Comparison of ENCODE assay signal across 10 mouse cellular contexts in the genomic region with DNA sequence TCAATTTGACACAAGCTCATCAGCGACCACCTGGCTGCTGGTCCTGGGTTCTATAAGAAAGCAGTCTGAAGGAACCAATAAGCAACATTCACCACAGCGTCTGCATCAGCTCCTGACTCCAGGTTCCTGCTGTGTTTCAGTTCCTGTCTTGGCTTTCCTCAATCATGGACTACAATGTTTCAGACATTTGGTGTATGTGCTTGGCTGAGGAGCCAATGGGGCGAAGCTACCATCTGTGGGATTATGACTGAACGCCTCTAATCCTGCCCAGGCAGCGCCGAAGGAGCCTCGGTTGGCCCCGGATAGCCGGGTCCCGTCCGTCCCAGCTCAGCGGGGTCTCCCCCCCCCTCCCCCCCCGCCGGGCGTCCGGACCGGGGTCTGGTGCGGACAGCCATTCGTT. TPM values are rescaled to one million over a fixed set of nuclear protein-coding genes. Genes with fewer than 3 reads are reported as not detected.
DNase-seq lines count a peak whose midpoint lies in the region; ATAC-seq lines count a peak whose summit lies in the region.
"Had no signal": no experiment of that assay in that cellular context is flagged by ENCODE, and none has a peak within 500 bp of the region (broad histone marks: within the 10 kb centered on the region; RNA-seq: fewer than 3 reads in every experiment).

No protein-coding gene starts in this region.

- no peak overlapping the region for H3K9ac ChIP-seq in liver, embryonic 13.5 days
- no peak overlapping the region for H3K9ac ChIP-seq in midbrain, embryonic 11.5 days (ENCODE audit: low read length)
- H3K9ac ChIP-seq: embryonic facial prominence, embryonic 15.5 days; neural tube, embryonic 13.5 days had no signal

- peak; percentile 45 for ATAC-seq in liver, embryonic 13.5 days (ENCODE audit: low read depth)
- ATAC-seq in midbrain, embryonic 11.5 days (ENCODE audit: low FRiP score), result no peak

- H3K27me3 ChIP-seq in liver, embryonic 13.5 days, result 0 out of 2 replicates have a peak, but pooled peaks cover 6% of the 10 kb centered on the region
- H3K27me3 ChIP-seq in midbrain, embryonic 11.5 days (ENCODE audit: control insufficient read depth, insufficient read depth, low read length), result no peaks in the 10 kb centered on the region
- H3K27me3 ChIP-seq in hindbrain, embryonic 10.5 days (ENCODE audit: insufficient read depth, poor library complexity, severe bottlenecking), result no peaks in the 10 kb centered on the region
- H3K27me3 ChIP-seq: embryonic facial prominence, embryonic 15.5 days; neural tube, embryonic 13.5 days had no signal

- no peaks in the 10 kb centered on the region for H3K36me3 ChIP-seq in liver, embryonic 13.5 days
- no peaks in the 10 kb centered on the region for H3K36me3 ChIP-seq in midbrain, embryonic 11.5 days (ENCODE audit: control insufficient read depth, insufficient read depth, low read length)
- no peaks in the 10 kb centered on the region for H3K36me3 ChIP-seq in hindbrain, embryonic 10.5 days
- H3K36me3 ChIP-seq: embryonic facial prominence, embryonic 15.5 days; neural tube, embryonic 13.5 days had no signal

- peak; percentile 53 for DNase-seq in liver, embryonic 13.5 days
- DNase-seq in liver, result no peak
- DNase-seq in cerebellum, postnatal 25 days, result peak; percentile 60 to 75
- DNase-seq in kidney, postnatal 4 days, result peak; percentile 82
- peak; percentile 72 for DNase-seq in ovary, postnatal 10 days (ENCODE audit: low spot score)
- peak; percentile 83 for DNase-seq in thymus, postnatal 4 days
- DNase-seq in midbrain, embryonic 11.5 days (ENCODE audit: low spot score, missing footprints), result no peak
- DNase-seq in hindbrain, embryonic 10.5 days (ENCODE audit: low spot score), result no peak

- no peak overlapping the region for H3K27ac ChIP-seq in liver, embryonic 13.5 days
- H3K27ac ChIP-seq in midbrain, embryonic 11.5 days (ENCODE audit: low read depth, low read length), result no peak overlapping the region
- H3K27ac ChIP-seq in hindbrain, embryonic 10.5 days, result no peak overlapping the region
- H3K27ac ChIP-seq: embryonic facial prominence, embryonic 15.5 days; neural tube, embryonic 13.5 days had no signal

- H3K4me3 ChIP-seq in liver, embryonic 13.5 days (replicated peaks), result no peak overlapping the region
- H3K4me3 ChIP-seq in midbrain, embryonic 11.5 days (ENCODE audit: low read depth, low read length), result no peak overlapping the region
- H3K4me3 ChIP-seq in hindbrain, embryonic 10.5 days, result no peak overlapping the region
- H3K4me3 ChIP-seq: embryonic facial prominence, embryonic 15.5 days; neural tube, embryonic 13.5 days had no signal

- no peak overlapping the region for H3K4me2 ChIP-seq in liver, embryonic 13.5 days
- no peak overlapping the region; the same call in 1 of the 2 replicates for H3K4me2 ChIP-seq in midbrain, embryonic 11.5 days
- H3K4me2 ChIP-seq: embryonic facial prominence, embryonic 15.5 days; neural tube, embryonic 13.5 days had no signal

- peaks cover 17% of the 10 kb centered on the region for H3K4me1 ChIP-seq in liver, embryonic 13.5 days (replicated peaks)
- peaks cover 8% of the 10 kb centered on the region; the same call in 1 of the 2 replicates for H3K4me1 ChIP-seq in midbrain, embryonic 11.5 days (ENCODE audit: control insufficient read depth, insufficient read depth, low read length)
- H3K4me1 ChIP-seq in hindbrain, embryonic 10.5 days (replicated peaks), result peaks cover 11% of the 10 kb centered on the region; the same call in 1 of the 2 replicates
- H3K4me1 ChIP-seq: neural tube, embryonic 13.5 days had no signal

- H3K9me3 ChIP-seq in liver, embryonic 13.5 days (replicated peaks), result no peaks in the 10 kb centered on the region
- H3K9me3 ChIP-seq in midbrain, embryonic 11.5 days (ENCODE audit: control insufficient read depth, low read length), result no peaks in the 10 kb centered on the region
- H3K9me3 ChIP-seq in hindbrain, embryonic 10.5 days, result no peaks in the 10 kb centered on the region
- H3K9me3 ChIP-seq: embryonic facial prominence, embryonic 15.5 days; neural tube, embryonic 13.5 days had no signal

- 62% methylated on average over 19 of the region's 19 CpGs for WGBS in liver, embryonic 13.5 days (ENCODE audit: insufficient replicate concordance)
- 49% methylated on average over 19 of the region's 19 CpGs for WGBS in midbrain, embryonic 11.5 days
- 64% methylated on average over 19 of the region's 19 CpGs for WGBS in hindbrain, embryonic 10.5 days

RNA-seq across cellular contexts. Expression of gene Camsap2, which starts 18.8 kb away (rescaled TPM):
- polyA plus RNA-seq in liver, embryonic 13.5 days (2015; fragmentation: Nextera tagmentation; extraction: Ambion mirVana), result 5.8 and 7.0 TPM in 2 replicates
- polyA plus RNA-seq in midbrain, embryonic 11.5 days (2014; fragmentation: Nextera tagmentation; extraction: Ambion mirVana), result 32.7 and 35.3 TPM in 2 replicates
- 13.2 and 13.3 TPM in 2 replicates for polyA plus RNA-seq in hindbrain, embryonic 10.5 days (2016; fragmentation: Nextera tagmentation; extraction: Ambion mirVana)

RNA-seq across cellular contexts. Expression of gene Ddx59, which starts 50.4 kb away (rescaled TPM):
- 7.2 and 7.6 TPM in 2 replicates for polyA plus RNA-seq in liver, embryonic 13.5 days (2015; fragmentation: Nextera tagmentation; extraction: Ambion mirVana)
- polyA plus RNA-seq in midbrain, embryonic 11.5 days (2014; fragmentation: Nextera tagmentation; extraction: Ambion mirVana), result 20.3 and 20.5 TPM in 2 replicates
- polyA plus RNA-seq in hindbrain, embryonic 10.5 days (2016; fragmentation: Nextera tagmentation; extraction: Ambion mirVana), result 17.7 and 21.1 TPM in 2 replicates

Comparison
In these comparisons a context has a peak if more than half of its experiments do, and no peak if none do; other contexts are left out.
1. DNase-seq: peak in liver, embryonic 13.5 days (single experiment), cerebellum, postnatal 25 days (2 of 2), kidney, postnatal 4 days (2 of 2), ovary, postnatal 10 days (single experiment) and thymus, postnatal 4 days (single experiment); none in liver (single experiment), midbrain, embryonic 11.5 days (single experiment) and hindbrain, embryonic 10.5 days (single experiment).